Mouse (Mus musculus) MEL (cell line): ENCODE results near the gene Krt71.

Source experiments
- CTCF ChIP-seq, 3 experiments: IDR thresholded peaks in 2 of 3; conservative IDR thresholded peaks in 1 of 3; 2 replicates each; pipeline ENCODE4 v1.5.1; 2011 to 2012; ENCODE audit warnings: low read length in 3 of 3, low read depth in 2 of 3, mild to moderate bottlenecking in 2 of 3, improper control_type of control experiment in 1 of 3, inconsistent platforms in 1 of 3, mixed read lengths in 1 of 3, moderate library complexity in 1 of 3; ENCODE audit not compliant: control insufficient read depth in 1 of 3, insufficient read depth in 1 of 3, poor library complexity in 1 of 3, severe bottlenecking in 1 of 3
- E2F4 ChIP-seq: IDR thresholded peaks from 2 replicates; pipeline ENCODE4 v1.6.1; 2011; ENCODE audit warnings: low read depth, low read length, improper control_type of control experiment, borderline replicate concordance
- EP300 ChIP-seq, 2 experiments: IDR thresholded peaks; 2 replicates each; pipeline ENCODE4 v1.6.1; 2011; ENCODE audit warnings: improper control_type of control experiment in 2 of 2, low read length in 2 of 2, low read depth in 1 of 2, mild to moderate bottlenecking in 1 of 2
- HCFC1 ChIP-seq: IDR thresholded peaks from 2 replicates; pipeline ENCODE4 v1.6.1; 2012; ENCODE audit warnings: low read depth, mild to moderate bottlenecking, inconsistent platforms, low read length, improper control_type of control experiment, moderate library complexity
- MAFK ChIP-seq: IDR thresholded peaks from 2 replicates; pipeline ENCODE4 v1.6.1; 2011; ENCODE audit warnings: low read depth, mild to moderate bottlenecking, low read length, improper control_type of control experiment, borderline replicate concordance
- MAX ChIP-seq: IDR thresholded peaks from 2 replicates; pipeline ENCODE4 v1.6.1; 2011; ENCODE audit warnings: low read length, improper control_type of control experiment
- MAZ ChIP-seq: IDR thresholded peaks from 2 replicates; pipeline ENCODE4 v1.6.1; 2012; ENCODE audit warnings: low read depth, mild to moderate bottlenecking, inconsistent platforms, low read length, improper control_type of control experiment
- MEF2A ChIP-seq: IDR thresholded peaks from 2 replicates; pipeline ENCODE4 v1.6.1; 2014; ENCODE audit warnings: low read depth, mild to moderate bottlenecking, inconsistent platforms, low read length, improper control_type of control experiment; ENCODE audit not compliant: poor library complexity, insufficient replicate concordance, severe bottlenecking; ENCODE audit errors: extremely low read depth
- MYC ChIP-seq: IDR thresholded peaks from 2 replicates; pipeline ENCODE4 v1.6.1; 2011; ENCODE audit warnings: low read depth, mild to moderate bottlenecking, low read length, improper control_type of control experiment, moderate library complexity
- NRF1 ChIP-seq: IDR thresholded peaks from 2 replicates; pipeline ENCODE4 v1.6.1; 2014; ENCODE audit warnings: low read depth, mild to moderate bottlenecking, inconsistent platforms, low read length, improper control_type of control experiment, moderate library complexity; ENCODE audit not compliant: poor library complexity, insufficient read depth, severe bottlenecking
- POLR2A ChIP-seq, 2 experiments: IDR thresholded peaks; 2 replicates each; pipeline ENCODE4 v1.6.1; 2011 to 2012; ENCODE audit warnings: low read length in 2 of 2, mild to moderate bottlenecking in 2 of 2, control low read depth in 1 of 2, improper control_type of control experiment in 1 of 2, low read depth in 1 of 2, moderate library complexity in 1 of 2; ENCODE audit not compliant: control insufficient read depth in 1 of 2, insufficient read depth in 1 of 2, poor library complexity in 1 of 2
- TBP ChIP-seq: IDR thresholded peaks from 2 replicates; pipeline ENCODE4 v1.8.0; 2011; ENCODE audit warnings: low read depth, low read length, improper control_type of control experiment
- UBTF ChIP-seq: IDR thresholded peaks from 2 replicates; pipeline ENCODE4 v1.6.1; 2012; ENCODE audit warnings: low read depth, mild to moderate bottlenecking, inconsistent platforms, low read length, improper control_type of control experiment, moderate library complexity, borderline replicate concordance; ENCODE audit not compliant: insufficient read depth
- USF2 ChIP-seq, 2 experiments: IDR thresholded peaks; 2 replicates each; pipeline ENCODE4 v1.6.1; 2011 to 2012; ENCODE audit warnings: improper control_type of control experiment in 2 of 2, low read length in 2 of 2, borderline replicate concordance in 1 of 2, inconsistent platforms in 1 of 2, low read depth in 1 of 2, mild to moderate bottlenecking in 1 of 2; ENCODE audit not compliant: insufficient read depth in 1 of 2

- no peak for TF ChIP-seq CTCF (IDR thresholded peaks at IDR 0.05 in 2 of 3, conservative IDR thresholded peaks at IDR 0.05 in 1 of 3; ENCODE audit: control insufficient read depth in 1 of 3, insufficient read depth in 1 of 3, low read depth in 2 of 3, low read length in 3 of 3, poor library complexity in 1 of 3, severe bottlenecking in 1 of 3)
- no peak for TF ChIP-seq NRF1
- TF ChIP-seq E2F4 = no peak
- no peak for TF ChIP-seq POLR2A (IDR thresholded peaks at IDR 0.05; ENCODE audit: control insufficient read depth in 1 of 2, insufficient read depth in 1 of 2, low read depth in 1 of 2, low read length in 2 of 2, poor library complexity in 1 of 2)
- TF ChIP-seq MAZ = no peak
- no peak for TF ChIP-seq MYC
- TF ChIP-seq USF2 (IDR thresholded peaks at IDR 0.05; ENCODE audit: borderline replicate concordance in 1 of 2, insufficient read depth in 1 of 2, low read depth in 1 of 2, low read length in 2 of 2) = no peak
- TF ChIP-seq MAFK = no peak
- TF ChIP-seq UBTF = no peak
- TF ChIP-seq HCFC1 = no peak
- TF ChIP-seq EP300 (IDR thresholded peaks at IDR 0.05; ENCODE audit: low read depth in 1 of 2, low read length in 2 of 2) = no peak
- no peak for TF ChIP-seq MEF2A
- TF ChIP-seq TBP = no peak
- TF ChIP-seq MAX = no peak
Measured at GRCm38 (mm10) chr15:101742711-101743110, at the start of gene Krt71.
